Mouse (Mus musculus): ENCODE results near the gene Slc19a2. TPM values are rescaled to one million over a fixed set of nuclear protein-coding genes. Genes with fewer than 3 reads are reported as not detected.

Slc19a2 gene
- total RNA-seq, 1 experiment from 2014 or later, result 26.9 TPM

DNA sequence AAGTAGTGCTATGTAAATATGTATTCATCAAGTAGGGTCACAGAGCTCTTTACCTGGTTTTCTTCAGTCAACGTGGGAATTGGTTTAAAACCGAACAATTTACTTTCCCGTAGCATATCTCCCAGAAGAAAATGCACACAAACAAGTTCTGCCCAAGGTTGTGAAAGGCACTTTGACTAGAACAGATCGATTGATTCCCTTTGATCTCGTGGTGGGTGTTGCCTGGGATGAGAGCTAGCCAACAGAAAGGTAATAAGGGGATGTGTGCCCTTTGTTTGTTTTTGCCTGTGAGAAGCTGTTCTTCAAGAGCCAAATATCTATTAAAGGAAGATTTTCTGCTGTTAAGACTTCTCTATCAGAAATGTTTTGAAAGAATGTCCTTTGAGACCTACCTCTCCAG, 3.7 kb downstream of the Slc19a2 start:
- DNase-seq, result no peak

DNA sequence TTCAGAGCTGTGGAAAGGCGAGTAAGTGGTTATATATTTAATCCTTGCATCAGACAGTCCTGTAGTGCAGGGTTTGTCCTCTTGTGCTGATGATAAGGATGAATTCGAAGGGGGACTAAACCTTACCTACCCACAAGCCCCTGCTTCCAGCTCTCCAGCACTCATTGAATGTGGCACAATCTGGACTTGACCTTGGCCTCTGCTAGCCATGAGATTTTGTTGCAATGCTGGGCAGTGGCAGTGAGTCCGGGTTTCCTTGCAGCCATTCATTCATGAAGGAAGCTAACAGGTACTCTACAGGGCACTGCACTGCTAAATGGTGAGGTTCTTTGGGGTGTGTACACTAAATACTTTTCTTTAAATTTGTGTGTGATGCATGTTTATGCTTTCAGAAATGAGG, 6.0 kb downstream of the Slc19a2 start:
- DNase-seq, result no peak

DNA sequence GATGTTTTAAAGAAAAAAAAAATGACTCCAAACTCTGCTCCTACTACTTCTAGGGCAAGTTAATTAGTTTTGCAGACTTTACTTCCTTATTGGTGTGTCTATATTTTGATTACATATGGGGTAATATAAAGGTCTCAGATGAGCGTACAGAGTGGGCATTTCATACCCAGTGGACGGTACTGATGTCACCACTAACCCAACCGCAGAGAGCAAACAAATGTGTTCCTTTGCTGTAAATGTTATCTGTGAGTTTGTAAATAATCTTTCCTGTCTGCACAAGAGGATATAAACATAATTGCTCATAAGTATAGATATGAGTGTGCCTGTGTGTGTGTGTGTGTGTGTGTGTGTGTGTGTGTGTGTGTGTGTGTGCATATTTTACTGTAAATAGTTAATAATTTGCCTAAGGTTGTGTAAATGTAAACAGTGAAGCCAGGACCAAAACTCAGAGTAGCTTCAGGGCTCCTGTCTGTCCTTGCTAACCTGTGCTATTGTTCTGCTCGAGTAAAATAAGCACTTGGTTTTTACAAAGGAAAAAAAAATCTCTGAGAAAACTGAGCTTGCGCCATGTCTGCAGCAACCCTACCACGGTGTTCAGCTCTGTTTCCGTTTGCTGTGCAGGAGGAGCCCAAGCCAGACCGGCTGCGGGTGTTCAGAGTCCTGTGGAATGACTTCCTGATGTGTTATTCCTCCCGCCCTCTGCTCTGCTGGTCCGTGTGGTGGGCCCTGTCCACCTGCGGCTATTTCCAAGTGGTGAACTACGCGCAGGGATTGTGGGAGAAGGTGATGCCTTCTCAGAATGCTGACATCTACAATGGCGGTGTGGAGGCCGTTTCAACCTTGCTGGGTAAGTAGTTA, 11.6 kb downstream of the Slc19a2 start:
- no peak for DNase-seq

DNA sequence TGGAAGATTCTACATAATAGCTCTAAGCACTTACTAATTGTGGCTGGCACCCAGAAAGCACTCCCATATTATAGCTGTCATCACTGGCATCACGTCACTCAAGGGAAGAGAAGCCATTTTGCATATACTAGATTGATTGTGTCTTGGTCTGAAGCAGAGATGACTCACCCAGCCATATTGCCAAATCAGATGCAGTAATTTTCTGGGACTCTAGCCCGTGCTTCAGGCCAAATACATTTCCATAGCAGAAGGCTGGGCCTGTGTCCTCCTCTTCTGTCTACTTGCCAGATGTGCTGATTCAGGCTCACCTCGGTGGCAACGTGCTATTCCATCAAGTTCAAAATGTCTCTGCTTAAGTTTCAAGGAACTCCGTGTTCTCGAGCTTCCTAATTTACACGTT, 12.7 kb downstream of the Slc19a2 start:
- DNase-seq, result peak; percentile 33

- no peak for DNase-seq
These were observed 22.1 kb downstream of the Slc19a2 start for GRCm38 (mm10) chr1:164270941-164271340.

- DNase-seq, result no peak
These were observed 24.8 kb downstream of the Slc19a2 start for GRCm38 (mm10) chr1:164273659-164274058.

- DNase-seq, result peak; percentile 96
These were observed 26.7 kb downstream of the Slc19a2 start, which contains the start of gene Ccdc181 for GRCm38 (mm10) chr1:164275455-164275954. Gene Ccdc181, plus strand, starts transcription at chr1:164275585.

DNA sequence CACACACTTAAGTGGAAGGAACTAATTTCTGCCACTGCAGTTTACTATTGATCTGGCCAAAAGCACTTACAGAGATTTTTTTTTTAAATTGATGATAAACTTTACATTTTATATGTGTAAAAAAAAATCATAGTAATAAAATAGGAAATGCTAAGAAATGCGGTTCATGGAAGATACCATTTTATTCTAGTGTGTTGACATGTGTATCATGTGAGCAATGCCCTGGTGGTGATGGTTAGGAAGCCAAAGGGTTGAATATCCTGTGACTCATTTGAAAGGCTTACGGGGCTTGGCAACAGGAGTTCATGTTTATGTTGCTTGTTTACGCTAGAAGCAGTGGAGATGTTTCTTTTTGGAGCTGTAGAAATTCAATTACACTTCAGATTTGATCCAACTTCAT, 27.7 kb downstream of the Slc19a2 start:
- DNase-seq, result no peak

DNA sequence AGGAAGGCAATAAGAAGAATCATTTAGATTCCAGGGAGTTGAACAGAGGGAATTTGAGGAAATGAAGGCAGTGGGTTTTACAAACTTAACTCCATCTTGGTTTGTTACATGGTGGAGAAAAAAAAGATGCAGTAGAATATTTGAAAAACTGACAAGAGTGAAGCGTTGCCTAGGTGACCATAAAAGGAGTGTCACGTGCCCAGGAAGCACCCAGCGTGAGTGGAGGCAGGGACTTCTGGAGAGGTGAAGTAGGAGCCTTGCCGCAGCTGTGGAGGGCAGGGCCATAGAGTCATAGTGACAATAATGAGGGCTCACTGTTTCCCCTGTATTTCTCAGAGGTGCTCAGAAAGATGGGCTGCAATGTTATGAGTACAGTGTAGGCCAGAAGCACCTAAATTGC, 30.5 kb downstream of the Slc19a2 start:
- DNase-seq, result no peak

- no peak for DNase-seq
These were observed 35.2 kb downstream of the Slc19a2 start for GRCm38 (mm10) chr1:164284007-164284406.

GRCm38 (mm10) chr1:164287406-164287805, 38.6 kb downstream of the Slc19a2 start:
- DNase-seq, result no peak

- DNase-seq, result no peak
These were observed 43.2 kb downstream of the Slc19a2 start for GRCm38 (mm10) chr1:164292040-164292439.

GRCm38 (mm10) chr1:164294071-164294470, 45.2 kb downstream of the Slc19a2 start:
- DNase-seq, result no peak

GRCm38 (mm10) chr1:164296473-164296872, 47.6 kb downstream of the Slc19a2 start:
- DNase-seq, result no peak

- DNase-seq, result no peak
These were observed 53.1 kb downstream of the Slc19a2 start for GRCm38 (mm10) chr1:164301949-164302348.

DNA sequence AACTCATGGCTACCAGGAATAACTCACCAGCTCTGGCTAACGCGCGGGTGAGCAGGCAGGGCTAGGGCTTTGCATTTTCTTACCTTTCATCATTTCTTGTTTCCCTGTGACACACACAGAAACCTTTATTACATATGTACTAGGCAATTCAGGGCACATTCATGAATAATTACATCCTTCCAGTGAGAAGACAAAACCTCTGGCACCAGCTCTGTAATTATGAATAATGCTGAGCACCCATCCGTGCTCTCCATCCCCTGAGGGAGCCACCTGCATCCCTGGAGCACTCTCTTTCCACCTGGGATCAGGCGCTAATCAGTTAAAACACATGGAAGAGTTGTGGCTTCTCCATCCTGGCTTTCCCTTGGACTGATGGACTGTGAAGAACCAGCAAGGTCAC, 55.0 kb downstream of the Slc19a2 start, which contains the start of gene Nme7:
Nme7 (plus strand) TSS at position 301 of the 400 bp plus-strand sequence.
- no peak for DNase-seq

- peak; percentile 97 for DNase-seq
These were observed 58.4 kb downstream of the Slc19a2 start, which contains the start of gene Blzf1 for GRCm38 (mm10) chr1:164307124-164307751. Gene Blzf1, minus strand, starts transcription at chr1:164307489.

GRCm38 (mm10) chr1:164307922-164308321, 59.1 kb downstream of the Slc19a2 start:
- no peak for DNase-seq

- no peak for DNase-seq
These were observed 65.2 kb downstream of the Slc19a2 start for GRCm38 (mm10) chr1:164314085-164314484.

Measured in adrenal gland, postnatal 25 days (tissue).